Mouse (Mus musculus): ENCODE results near the gene Gm45062.

- TF ChIP-seq CTCF (IDR thresholded peaks at IDR 0.05) (no peak), EP300 (IDR thresholded peaks at IDR 0.05) (no peak)
These were observed 238.1 kb downstream of the Gm45062 start for GRCm38 (mm10) chr6:8497234-8497867.
